In genomic region chr6:136532535-136533291, GRCm38 (mm10) we compare ENCODE assay signal across 8 mouse cellular contexts. TPM values are rescaled to one million over a fixed set of nuclear protein-coding genes. Genes with fewer than 3 reads are reported as not detected.
DNase-seq lines count a peak whose midpoint lies in the region; ATAC-seq lines count a peak whose summit lies in the region.

No protein-coding gene starts in this region.

- peak; percentile 74 for DNase-seq in urinary bladder, postnatal 14 days (ENCODE audit: low spot score)
- no peak for DNase-seq in urinary bladder, postnatal 10 days (ENCODE audit: low spot score)
- peak; percentile 80 for DNase-seq in embryo, embryonic 11.5 days (ENCODE audit: low read depth, low spot score)
- DNase-seq in gastrocnemius, postnatal 14 days: peak; percentile 69
- DNase-seq in induced T-regulatory cell, adult 2 months (ENCODE audit: low read depth): peak; percentile 41
- peak; percentile 49 to 83 for DNase-seq in left cerebral cortex, adult 9 months (ENCODE audit: low spot score in 2 of 2)
- peak; percentile 53 for DNase-seq in right cerebral cortex, postnatal 14 days

- peak; percentile 47; the same call in 1 of the 2 replicates for ATAC-seq in megakaryocyte, adult 5-6 weeks (ENCODE audit: poor library complexity, severe bottlenecking)

- intact Hi-C loops in gastrocnemius, postnatal 14 days (cut with DNase I; ENCODE audit: low total_unique reads): no loop called here

RNA-seq across cellular contexts. Expression of gene Atf7ip, which starts 26.7 kb away (rescaled TPM):
- 10 to 100 TPM; 32.8 to 51.9 TPM for total RNA-seq in gastrocnemius, postnatal 14 days (2021)
- 101 and 129 TPM in 2 replicates for total RNA-seq in megakaryocyte, adult 5-6 weeks (2015)
- 80.1 and 84.8 TPM in 2 replicates for total RNA-seq in megakaryocyte, adult 5-6 weeks (2017)
